Mouse (Mus musculus) thymus, adult 2 months (tissue): ENCODE measurements at regions not wholly inside any gene's neighbourhood (a gene's known extent, or its start where the extent isn't known, plus 50 kb on each side); places are given as distances from the start of the nearest gene placed in this dataset.

Source experiments
- DNase-seq: peaks from one replicate; pipeline ENCODE4 v3.0.0; 2021
- H3K27ac ChIP-seq: fragments of 200-500 bp; 2 replicates; pipeline ENCODE4 v1.5.1; 2012; ENCODE audit warnings: low read length, control low read depth; ENCODE audit not compliant: control insufficient read depth, insufficient read depth
- H3K27me3 ChIP-seq: fragments of 200-500 bp; 2 replicates; pipeline ENCODE4 v1.6.1; 2012; ENCODE audit warnings: mild to moderate bottlenecking, low read length, moderate library complexity, mixed read lengths; ENCODE audit not compliant: control insufficient read depth, insufficient read depth
- H3K36me3 ChIP-seq: fragments of 200-500 bp; 2 replicates; pipeline ENCODE4 v1.6.1; 2012; ENCODE audit warnings: mild to moderate bottlenecking, low read length, moderate library complexity; ENCODE audit not compliant: control insufficient read depth, insufficient read depth
- H3K4me1 ChIP-seq: fragments of 200-500 bp; replicated peaks from 2 replicates; pipeline ENCODE4 v1.6.1; 2012; ENCODE audit warnings: low read length; ENCODE audit not compliant: control insufficient read depth, insufficient read depth
- H3K4me3 ChIP-seq: fragments of 200-500 bp; 2 replicates; pipeline ENCODE4 v1.5.1; 2012; ENCODE audit warnings: mild to moderate bottlenecking, low read length, control low read depth, moderate library complexity; ENCODE audit not compliant: control insufficient read depth, insufficient read depth
- CTCF ChIP-seq: fragments of 200-500 bp; IDR thresholded peaks from 2 replicates; pipeline ENCODE4 v1.5.1; 2012; ENCODE audit warnings: mild to moderate bottlenecking, control low read depth, low read length, moderate library complexity, borderline replicate concordance; ENCODE audit not compliant: control insufficient read depth, poor library complexity, insufficient read depth; ENCODE audit errors: extremely low read depth
- POLR2A ChIP-seq: fragments of 200-500 bp; IDR thresholded peaks from 2 replicates; pipeline ENCODE4 v1.6.1; 2012; ENCODE audit warnings: mild to moderate bottlenecking, low read length, control low read depth, moderate library complexity; ENCODE audit not compliant: control insufficient read depth, poor library complexity, insufficient read depth; ENCODE audit errors: extremely low read depth
- WGBS: fragments of 180-500 bp; shearing (Covaris S2); methylation state at CpG from one replicate; pipeline ENCODE4 v1.1.7; 2018; 5-methylcytosine and 5-hydroxymethylcytosine counted together

DNA sequence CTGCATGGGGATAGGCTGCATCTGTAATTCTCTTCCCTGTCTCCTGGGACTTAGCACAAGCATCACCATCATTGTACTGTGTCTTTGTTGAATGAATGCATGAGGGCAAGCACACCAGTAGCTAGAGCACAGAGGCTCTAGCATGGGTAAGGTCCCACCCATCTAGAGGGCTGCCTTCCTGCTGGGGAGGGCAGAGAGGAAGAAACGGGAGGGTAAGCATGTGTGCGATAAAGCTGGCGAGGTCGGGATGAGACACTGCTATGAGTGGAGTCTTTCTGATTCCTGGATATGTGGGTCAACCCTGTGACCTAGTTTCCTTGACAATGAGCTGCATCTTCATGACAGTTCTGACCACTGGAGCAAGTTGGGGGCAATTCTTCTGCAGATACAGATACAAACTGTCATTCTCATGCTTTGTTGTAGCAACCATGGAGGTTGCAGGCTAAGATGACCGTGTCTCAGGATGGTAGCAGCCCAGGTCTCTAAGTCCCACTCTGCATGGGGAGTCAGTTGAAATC is 280.5 kb upstream of the Chd6 start:
- H3K36me3 ChIP-seq, result no peaks in the 10 kb centered on the region
- whole genome bisulfite sequencing, result 89% methylated on average over 5 of the region's 5 CpGs
- no peak for TF ChIP-seq POLR2A
- no peak for TF ChIP-seq CTCF
- no peak overlapping the region for H3K27ac ChIP-seq
- no peak overlapping the region for H3K4me3 ChIP-seq
- H3K27me3 ChIP-seq, result no peaks in the 10 kb centered on the region
- no peak for DNase-seq
- H3K4me1 ChIP-seq, result no peaks in the 10 kb centered on the region

- H3K27me3 ChIP-seq, result no peaks in the 10 kb centered on the region
- H3K4me1 ChIP-seq, result no peaks in the 10 kb centered on the region
- no peak overlapping the region for H3K27ac ChIP-seq
- TF ChIP-seq CTCF (no peak), POLR2A (no peak)
- no peak overlapping the region for H3K4me3 ChIP-seq
- H3K36me3 ChIP-seq, result no peaks in the 10 kb centered on the region
- DNase-seq, result no peak
- WGBS, result 93% methylated on average over 6 of the region's 6 CpGs
Observed at GRCm38 (mm10) chr2:161387054-161387453, 278.2 kb upstream of the Chd6 start.

GRCm38 (mm10) chr2:161382411-161382810 is 273.5 kb upstream of the Chd6 start:
- no peak overlapping the region for H3K4me3 ChIP-seq
- H3K27ac ChIP-seq, result no peak overlapping the region
- TF ChIP-seq POLR2A (no peak), CTCF (no peak)
- no peaks in the 10 kb centered on the region for H3K27me3 ChIP-seq
- no peaks in the 10 kb centered on the region for H3K4me1 ChIP-seq
- H3K36me3 ChIP-seq, result no peaks in the 10 kb centered on the region
- no peak for DNase-seq
- 75% methylated on average over 3 of the region's 3 CpGs for WGBS

GRCm38 (mm10) chr2:161378313-161378712 is 269.4 kb upstream of the Chd6 start:
- Histone ChIP-seq H3K4me3 (no peak overlapping the region), H3K4me1 (no peaks in the 10 kb centered on the region), H3K27me3 (no peaks in the 10 kb centered on the region), H3K27ac (no peak overlapping the region), H3K36me3 (no peaks in the 10 kb centered on the region)
- whole genome bisulfite sequencing, result 84% methylated on average over 4 of the region's 4 CpGs
- TF ChIP-seq CTCF, result no peak
- TF ChIP-seq POLR2A, result no peak
- no peak for DNase-seq

- DNase-seq, result no peak
- Histone ChIP-seq H3K36me3 (no peaks in the 10 kb centered on the region), H3K27me3 (no peaks in the 10 kb centered on the region), H3K4me1 (no peaks in the 10 kb centered on the region), H3K27ac (no peak overlapping the region), H3K4me3 (no peak overlapping the region)
- WGBS, result 77% methylated on average over 3 of the region's 3 CpGs
- no peak for TF ChIP-seq POLR2A
- TF ChIP-seq CTCF, result no peak
Observed at GRCm38 (mm10) chr2:161362325-161362724, 253.4 kb upstream of the Chd6 start.

DNA sequence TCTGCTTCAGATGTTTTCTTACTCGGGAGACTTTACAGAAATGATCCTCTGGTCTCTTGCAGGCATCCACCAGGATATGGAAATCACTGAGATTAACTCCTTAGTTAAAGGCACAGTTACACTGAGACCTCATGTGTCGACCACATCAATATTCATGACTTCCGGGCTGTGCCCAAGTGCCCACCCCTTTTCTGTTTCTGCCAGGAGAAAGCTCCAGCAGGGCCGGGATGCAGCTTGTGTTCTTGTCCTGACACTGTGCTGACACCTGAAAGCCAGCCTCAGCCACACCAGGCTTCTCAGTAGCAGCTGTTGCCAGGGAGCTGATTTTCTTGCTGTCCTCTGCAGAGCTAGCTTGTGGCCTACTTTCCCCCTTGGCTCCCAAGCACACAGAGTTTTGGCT is 240.2 kb upstream of the Chd6 start:
- Histone ChIP-seq H3K4me3 (no peak overlapping the region), H3K4me1 (no peaks in the 10 kb centered on the region), H3K27ac (no peak overlapping the region), H3K27me3 (no peaks in the 10 kb centered on the region), H3K36me3 (no peaks in the 10 kb centered on the region)
- DNase-seq, result no peak
- no peak for TF ChIP-seq CTCF
- TF ChIP-seq POLR2A, result no peak
- WGBS, result 49% methylated on average over 4 of the region's 4 CpGs

- WGBS, result 82% methylated on average over 2 of the region's 2 CpGs
- no peaks in the 10 kb centered on the region for H3K4me1 ChIP-seq
- DNase-seq, result no peak
- H3K36me3 ChIP-seq, result no peaks in the 10 kb centered on the region
- no peaks in the 10 kb centered on the region for H3K27me3 ChIP-seq
- H3K4me3 ChIP-seq, result no peak overlapping the region
- TF ChIP-seq CTCF, result no peak
- TF ChIP-seq POLR2A, result no peak
- no peak overlapping the region for H3K27ac ChIP-seq
Observed at GRCm38 (mm10) chr2:161344018-161344417, 235.1 kb upstream of the Chd6 start.
